Mouse (Mus musculus) liver, embryonic 16.5 days (tissue): ENCODE results near the gene Smg7. TPM values are rescaled to one million over a fixed set of nuclear protein-coding genes. Genes with fewer than 3 reads are reported as not detected.
"Not testable (repeated sequence)": the region's sequence is repeated elsewhere in the genome, so short reads cannot be mapped to it uniquely, and the experiment has no call there.

ENCODE experiments used
- ATAC-seq: fragments of 200-750 bp; cut with Nextera tagmentation; 2 replicates; pipeline ENCODE4 v1.8.0; 2017; ENCODE audit warnings: low read depth, mild to moderate bottlenecking, moderate number of reproducible peaks, moderate library complexity
- H3K27ac ChIP-seq: fragments of 300-500 bp; sonication (generic); 2 replicates; pipeline ENCODE4 v1.5.1; 2014; ENCODE audit warnings: mild to moderate bottlenecking, low read length
- H3K27me3 ChIP-seq: fragments of 300-500 bp; sonication (generic); 2 replicates; pipeline ENCODE4 v1.6.1; 2014; ENCODE audit warnings: low read depth, low read length, mixed read lengths; ENCODE audit not compliant: control insufficient read depth, insufficient read depth
- H3K36me3 ChIP-seq: fragments of 300-500 bp; sonication (generic); 2 replicates; pipeline ENCODE4 v1.6.1; 2014; ENCODE audit warnings: mild to moderate bottlenecking; ENCODE audit not compliant: control insufficient read depth, insufficient read depth
- H3K4me1 ChIP-seq: fragments of 300-500 bp; sonication (generic); 2 replicates; pipeline ENCODE4 v1.6.1; 2014; ENCODE audit warnings: low read depth, low read length, mixed read lengths; ENCODE audit not compliant: control insufficient read depth
- H3K4me2 ChIP-seq: fragments of 300-500 bp; sonication (generic); 2 replicates; pipeline ENCODE4 v1.6.1; 2014; ENCODE audit warnings: low read depth, low read length, mixed read lengths
- H3K4me3 ChIP-seq: fragments of 300-500 bp; sonication (generic); 2 replicates; pipeline ENCODE4 v1.5.1; 2014; ENCODE audit warnings: low read depth, mild to moderate bottlenecking, low read length
- H3K9ac ChIP-seq: fragments of 300-500 bp; sonication (generic); 2 replicates; pipeline ENCODE4 v1.6.1; 2014; ENCODE audit warnings: low read depth, low read length
- H3K9me3 ChIP-seq: fragments of 300-500 bp; sonication (generic); replicated peaks from 2 replicates; pipeline ENCODE4 v1.6.1; 2016; ENCODE audit warnings: low read length; ENCODE audit not compliant: control insufficient read depth
- WGBS: fragments of 180-500 bp; shearing (Covaris S2); extraction: QIAGEN DNeasy Blood & Tissue Kit; methylation state at CpG from one replicate; pipeline ENCODE4 v1.1.7; 2014; ENCODE audit not compliant: insufficient replicate concordance; 5-methylcytosine and 5-hydroxymethylcytosine counted together
- polyA plus RNA-seq: library from polyadenylated mRNA; unstranded; fragments of >200 nt; fragmentation: Nextera tagmentation; extraction: Ambion mirVana; gene quantifications from 2 replicates; pipeline ENCODE4 v1.2.1, GENCODE M21; 2015

Smg7 gene
- polyA plus RNA-seq, 1 experiment from 2014 or later = 8.7 TPM

DNA sequence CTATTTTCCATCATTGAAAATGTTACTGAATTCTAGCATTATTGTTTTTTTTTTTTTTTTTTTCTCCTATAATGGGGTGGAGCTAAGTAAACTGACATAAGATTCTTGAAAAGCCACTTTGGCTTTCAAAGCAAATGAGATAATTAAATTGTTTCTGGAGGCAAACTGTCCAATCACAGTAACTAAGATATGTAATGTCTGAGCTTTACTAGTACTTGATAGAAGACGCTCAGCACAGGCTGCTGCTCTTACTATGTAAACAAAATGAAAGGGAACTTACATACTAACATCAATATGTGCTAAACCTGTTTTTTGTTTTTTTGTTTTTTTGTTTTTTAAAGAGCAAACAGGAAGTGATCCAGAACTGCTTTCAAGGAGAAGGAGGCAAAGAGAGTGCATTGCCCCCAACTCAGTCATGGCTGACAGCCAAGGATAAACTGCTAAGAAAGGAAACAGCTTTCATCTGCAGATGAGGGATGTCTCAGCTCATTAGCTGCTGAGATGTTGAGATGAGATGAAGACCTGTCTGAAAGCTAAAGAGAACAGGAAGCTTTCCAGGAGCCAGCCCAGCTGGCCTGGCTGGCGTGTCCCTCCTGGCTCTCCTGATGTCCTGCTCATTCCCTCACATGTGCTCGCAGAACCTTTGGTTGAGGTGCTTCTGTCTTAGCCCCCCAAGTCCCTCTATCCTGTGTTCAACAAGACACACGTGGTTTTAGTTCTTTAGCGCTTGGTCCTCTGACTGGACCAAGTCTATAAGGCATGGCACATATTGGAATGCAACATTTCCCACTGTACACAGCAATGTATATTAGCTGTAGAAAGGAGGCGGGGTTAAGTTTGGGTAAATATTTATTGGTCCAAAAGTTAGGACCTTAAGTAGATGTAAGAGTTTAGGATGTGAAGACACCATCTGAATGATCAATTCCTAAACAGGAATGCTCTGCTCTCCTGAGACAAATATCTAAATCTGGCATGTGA, 11.3 kb upstream of the Smg7 start:
- H3K4me3 ChIP-seq = no peak overlapping the region
- no peaks in the 10 kb centered on the region for H3K9me3 ChIP-seq
- no peak overlapping the region for H3K4me2 ChIP-seq
- H3K27ac ChIP-seq = no peak overlapping the region
- no peaks in the 10 kb centered on the region for H3K4me1 ChIP-seq
- no peak overlapping the region for H3K9ac ChIP-seq
- no peak for ATAC-seq
- H3K27me3 ChIP-seq = no peaks in the 10 kb centered on the region
- 55% methylated on average over 6 of the region's 6 CpGs for WGBS
- H3K36me3 ChIP-seq = no peaks in the 10 kb centered on the region

DNA sequence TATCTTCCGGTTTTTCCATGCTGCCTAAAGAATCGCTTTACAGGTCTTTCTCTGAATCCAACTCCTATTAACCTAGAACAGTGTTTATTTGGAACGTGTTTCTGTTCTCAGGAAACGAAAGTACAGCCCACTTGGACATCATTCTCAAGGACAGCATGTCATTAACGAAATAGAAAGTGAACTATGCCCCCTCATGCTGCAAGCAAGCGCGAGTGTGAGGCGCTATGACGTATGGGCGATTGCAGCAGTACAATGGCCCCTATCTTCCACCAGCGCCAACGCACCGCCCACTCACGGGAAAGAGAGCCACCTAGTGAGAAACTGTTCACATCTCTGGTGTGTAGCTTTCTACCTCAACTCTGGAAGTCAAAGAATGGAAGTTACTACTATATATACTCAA, 2.0 kb upstream of the Smg7 start:
- Histone ChIP-seq H3K4me1 (peaks cover 10% of the 10 kb centered on the region), H3K27ac (no peak overlapping the region), H3K4me2 (peak overlapping the region; percentile 98), H3K9me3 (no peaks in the 10 kb centered on the region), H3K27me3 (no peaks in the 10 kb centered on the region), H3K4me3 (peak overlapping the region; percentile 69), H3K9ac (peak overlapping the region; percentile 56), H3K36me3 (no peaks in the 10 kb centered on the region)
- peak; percentile 38 for ATAC-seq
- WGBS = under 1% methylated on average over 14 of the region's 14 CpGs

GRCm38 (mm10) chr1:152903591-152904135, 1.2 kb upstream of the Smg7 start:
- WGBS = under 1% methylated on average over 36 of the region's 36 CpGs
- Histone ChIP-seq H3K9ac (peak overlapping the region; percentile 94), H3K9me3 (no peaks in the 10 kb centered on the region), H3K4me1 (peaks cover 10% of the 10 kb centered on the region), H3K4me3 (peak overlapping the region; percentile 89), H3K27ac (peak overlapping the region; percentile 99), H3K27me3 (no peaks in the 10 kb centered on the region), H3K36me3 (no peaks in the 10 kb centered on the region), H3K4me2 (peak overlapping the region; percentile 98)
- ATAC-seq = no peak

DNA sequence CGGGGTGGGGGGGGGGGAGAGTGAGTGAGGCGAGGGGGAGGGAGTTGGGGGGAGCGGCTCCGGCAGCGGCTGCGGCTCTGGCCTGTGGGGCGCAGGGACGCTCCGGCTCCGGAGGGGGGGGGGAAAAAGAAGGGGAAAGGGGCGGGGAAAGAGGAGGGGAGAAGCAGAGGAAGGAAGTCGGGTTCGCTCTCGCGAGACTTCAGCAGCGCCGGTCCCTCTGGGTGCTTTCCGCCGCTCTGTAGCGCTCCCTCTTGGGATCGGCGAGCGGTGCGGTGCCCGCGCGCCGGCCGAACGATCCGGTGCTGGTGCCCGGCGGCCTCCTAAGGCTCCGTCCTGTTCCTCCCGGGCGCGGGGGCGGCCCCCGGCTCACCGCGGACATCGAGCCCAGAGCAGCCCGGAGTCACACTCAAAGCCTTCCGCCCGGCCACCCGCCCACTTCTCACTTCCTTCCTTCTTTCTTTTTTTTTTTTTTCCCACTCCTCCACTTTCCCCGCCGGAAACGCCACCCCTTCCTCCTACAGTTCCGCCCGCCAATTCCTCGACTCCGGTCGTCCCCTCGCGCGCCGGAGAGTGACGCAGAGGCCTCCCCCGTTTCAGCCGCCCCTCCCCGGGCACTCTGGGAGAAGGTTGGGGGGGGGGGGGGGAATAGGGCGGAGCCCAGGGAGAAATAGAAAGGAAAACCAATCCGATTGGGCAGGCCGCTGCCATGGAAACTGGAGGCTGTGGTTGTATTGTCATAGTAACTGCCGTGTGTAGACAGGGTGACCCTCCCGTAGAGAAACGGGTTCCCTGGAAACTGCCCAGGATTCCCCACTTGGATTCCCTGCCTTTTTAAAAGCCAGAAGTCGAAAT, 445 bp upstream of the Smg7 start:
- peak; percentile 82 for ATAC-seq
- H3K4me3 ChIP-seq = peak overlapping the region; percentile 89
- no peaks in the 10 kb centered on the region for H3K27me3 ChIP-seq
- no peaks in the 10 kb centered on the region for H3K36me3 ChIP-seq
- H3K27ac ChIP-seq = peak overlapping the region; percentile 99
- peak overlapping the region; percentile 96 for H3K9ac ChIP-seq
- peak overlapping the region; percentile 98 for H3K4me2 ChIP-seq
- H3K4me1 ChIP-seq = peaks cover 10% of the 10 kb centered on the region
- under 1% methylated on average over 58 of the region's 69 CpGs for WGBS
- H3K9me3 ChIP-seq = no peaks in the 10 kb centered on the region

GRCm38 (mm10) chr1:152901419-152901764, 1.1 kb downstream of the Smg7 start:
- Histone ChIP-seq H3K9ac (peak overlapping the region; percentile 96), H3K36me3 (no peaks in the 10 kb centered on the region), H3K4me2 (peak overlapping the region; percentile 92), H3K27me3 (no peaks in the 10 kb centered on the region), H3K27ac (no peak overlapping the region), H3K9me3 (no peaks in the 10 kb centered on the region), H3K4me3 (peak overlapping the region; percentile 89), H3K4me1 (peaks cover 10% of the 10 kb centered on the region)
- ATAC-seq = no peak
- WGBS = 3% methylated on average over 6 of the region's 6 CpGs

DNA sequence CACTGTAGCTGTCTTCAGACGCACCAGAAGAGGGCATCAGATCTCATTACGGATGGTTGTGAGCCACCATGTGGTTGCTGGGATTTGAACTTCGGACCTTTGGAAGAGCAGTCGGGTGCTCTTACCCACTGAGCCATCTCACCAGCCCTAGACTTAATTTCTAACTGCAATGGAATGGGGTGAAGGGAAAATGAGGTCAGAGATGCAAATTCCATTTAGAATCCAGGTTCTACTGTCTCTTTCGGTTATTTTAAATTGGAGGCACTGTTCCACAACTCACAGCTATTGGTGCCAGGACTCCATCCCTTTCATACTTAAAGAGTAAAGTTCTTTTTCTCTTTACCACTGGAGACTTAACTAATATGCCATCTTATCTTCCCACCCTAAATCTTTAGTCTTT, 14.4 kb downstream of the Smg7 start:
- not testable (repeated sequence) for H3K36me3 ChIP-seq, H3K9me3 ChIP-seq, H3K27ac ChIP-seq, H3K4me2 ChIP-seq, H3K27me3 ChIP-seq, H3K9ac ChIP-seq, ATAC-seq, H3K4me3 ChIP-seq, H3K4me1 ChIP-seq
- 74% methylated on average over 3 of the region's 5 CpGs for WGBS

GRCm38 (mm10) chr1:152871031-152871430, 31.4 kb downstream of the Smg7 start:
- H3K27ac ChIP-seq = no peak overlapping the region
- no peak overlapping the region for H3K4me2 ChIP-seq
- no peaks in the 10 kb centered on the region for H3K9me3 ChIP-seq
- no peaks in the 10 kb centered on the region for H3K27me3 ChIP-seq
- no peak overlapping the region for H3K4me3 ChIP-seq
- H3K9ac ChIP-seq = no peak overlapping the region
- no peak for ATAC-seq
- peaks cover 17% of the 10 kb centered on the region for H3K36me3 ChIP-seq
- H3K4me1 ChIP-seq = no peaks in the 10 kb centered on the region
- 66% methylated on average over 3 of the region's 3 CpGs for whole genome bisulfite sequencing

DNA sequence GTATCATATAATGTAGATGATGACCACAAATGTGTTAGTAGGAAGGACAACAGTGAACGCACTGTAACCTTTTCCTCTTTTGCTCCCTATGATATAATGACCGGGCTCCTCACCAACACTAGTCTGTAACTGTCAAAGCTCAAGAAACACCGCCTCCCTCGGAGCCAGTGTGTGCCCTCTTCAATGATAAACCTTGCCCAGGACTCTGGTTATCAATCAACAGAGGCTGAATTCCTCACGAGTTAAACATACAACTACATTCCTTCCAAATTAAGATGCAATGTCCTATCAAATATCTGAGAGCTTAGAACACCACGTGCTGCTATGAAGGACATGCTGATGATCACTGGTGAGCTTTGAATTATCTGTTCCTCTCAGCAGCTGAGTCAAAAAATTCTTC, 32.5 kb downstream of the Smg7 start:
- H3K4me1 ChIP-seq = no peaks in the 10 kb centered on the region
- WGBS = 66% methylated on average over 6 of the region's 6 CpGs
- no peaks in the 10 kb centered on the region for H3K27me3 ChIP-seq

More for the DNA sequence above, 32.5 kb downstream of the Smg7 start:
- Histone ChIP-seq H3K9me3 (no peaks in the 10 kb centered on the region), H3K4me3 (no peak overlapping the region), H3K27ac (no peak overlapping the region), H3K4me2 (no peak overlapping the region), H3K9ac (no peak overlapping the region), H3K36me3 (peaks cover 17% of the 10 kb centered on the region)
- ATAC-seq = no peak
